Mouse (Mus musculus): ENCODE results near the gene Grtp1. TPM values are rescaled to one million over a fixed set of nuclear protein-coding genes. Genes with fewer than 3 reads are reported as not detected.

The Grtp1 gene
- polyA plus RNA-seq, 1 experiment: 1.6 TPM

DNA sequence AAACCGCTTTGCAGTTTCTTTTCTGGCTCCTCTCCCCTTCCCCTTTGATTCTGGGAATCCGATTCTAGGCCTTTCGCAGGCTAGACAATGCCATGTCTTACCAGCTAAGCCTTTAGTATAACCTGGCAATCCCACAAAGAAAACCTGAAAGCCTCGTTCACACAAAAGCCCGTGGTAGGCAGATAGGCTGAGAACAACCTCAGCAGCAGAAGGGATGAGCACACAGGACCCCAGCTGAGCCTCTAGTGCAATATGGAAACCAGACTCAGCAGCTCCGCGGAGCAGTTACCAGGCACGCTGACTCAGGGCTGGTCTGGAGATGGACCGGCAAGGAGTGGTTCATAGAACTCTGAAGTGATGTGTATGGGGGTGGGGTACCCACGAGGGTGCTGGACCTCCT, 5.6 kb downstream of the Grtp1 start:
- no peak overlapping the region for H3K27ac ChIP-seq (ENCODE audit: control insufficient read depth, insufficient read depth, low read depth, low read length)

DNA sequence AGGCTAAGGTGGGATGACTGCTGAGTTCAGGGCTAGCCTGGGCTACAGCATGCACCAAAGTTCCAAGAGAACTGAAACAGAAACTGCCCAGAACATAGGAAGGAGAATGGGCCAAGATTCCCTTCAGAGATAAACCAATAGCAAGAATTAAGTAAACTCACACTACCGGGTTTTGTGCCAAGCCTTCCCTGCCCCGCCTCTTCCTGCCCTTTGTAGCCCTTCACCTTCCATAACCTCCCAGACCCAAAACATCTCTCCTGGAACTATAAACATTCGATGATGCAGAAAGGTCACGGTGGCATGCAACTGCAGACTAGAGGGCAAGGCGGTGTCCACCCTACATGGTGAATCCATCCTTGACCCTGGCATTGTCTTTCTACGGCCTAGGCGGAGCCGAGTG, 10.2 kb downstream of the Grtp1 start:
- TF ChIP-seq CTCF (IDR thresholded peaks at IDR 0.05; ENCODE audit: control insufficient read depth, insufficient read depth, insufficient replicate concordance, low read depth, low read length) (no peak), POLR2A (IDR thresholded peaks at IDR 0.05; ENCODE audit: control insufficient read depth, low read depth, low read length) (no peak)
- peak overlapping the region; percentile 63 for H3K4me3 ChIP-seq (ENCODE audit: control insufficient read depth, low read depth, low read length)

More for the DNA sequence above, 5.6 kb downstream of the Grtp1 start:
- Histone ChIP-seq H3K4me1 (ENCODE audit: control insufficient read depth, insufficient read depth, low read length) (peaks cover 9% of the 10 kb centered on the region), H3K4me3 (ENCODE audit: control insufficient read depth, low read depth, low read length) (no peak overlapping the region), H3K27me3 (ENCODE audit: control insufficient read depth, insufficient read depth, low read length) (no peaks in the 10 kb centered on the region), H3K36me3 (ENCODE audit: control insufficient read depth, insufficient read depth, low read length) (no peaks in the 10 kb centered on the region; the same call in none of the 2 replicates)
- TF ChIP-seq CTCF (IDR thresholded peaks at IDR 0.05; ENCODE audit: control insufficient read depth, insufficient read depth, insufficient replicate concordance, low read depth, low read length) (no peak), POLR2A (IDR thresholded peaks at IDR 0.05; ENCODE audit: control insufficient read depth, low read depth, low read length) (no peak)

DNA sequence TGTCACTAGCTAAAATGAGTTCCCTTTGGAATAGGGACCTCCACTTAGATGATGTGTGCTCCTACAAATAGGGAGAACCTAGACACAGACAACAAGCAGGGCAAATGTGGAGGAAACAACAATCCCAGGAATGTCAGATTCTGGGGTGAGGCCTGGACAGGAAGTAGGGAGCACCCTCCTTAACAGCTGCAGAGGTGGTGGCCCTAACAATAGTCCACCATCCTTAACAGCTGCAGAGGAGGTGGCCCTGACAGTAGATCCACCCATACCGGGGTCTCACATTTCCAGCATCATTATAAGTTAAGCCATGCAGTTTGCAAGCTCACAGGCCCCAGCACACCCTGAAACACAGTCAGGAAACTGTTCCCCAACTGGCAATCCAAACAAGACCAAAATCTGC, 11.6 kb downstream of the Grtp1 start:
- no peak overlapping the region for H3K4me3 ChIP-seq (ENCODE audit: control insufficient read depth, low read depth, low read length)
- H3K27me3 ChIP-seq (ENCODE audit: control insufficient read depth, insufficient read depth, low read length): no peaks in the 10 kb centered on the region
- no peaks in the 10 kb centered on the region; the same call in none of the 2 replicates for H3K36me3 ChIP-seq (ENCODE audit: control insufficient read depth, insufficient read depth, low read length)
- no peak for TF ChIP-seq POLR2A (IDR thresholded peaks at IDR 0.05; ENCODE audit: control insufficient read depth, low read depth, low read length)
- TF ChIP-seq CTCF (IDR thresholded peaks at IDR 0.05; ENCODE audit: control insufficient read depth, insufficient read depth, insufficient replicate concordance, low read depth, low read length): no peak
- H3K4me1 ChIP-seq (ENCODE audit: control insufficient read depth, insufficient read depth, low read length): peaks cover 9% of the 10 kb centered on the region
- no peak overlapping the region for H3K27ac ChIP-seq (ENCODE audit: control insufficient read depth, insufficient read depth, low read depth, low read length)

More for the DNA sequence above, 10.2 kb downstream of the Grtp1 start:
- H3K27ac ChIP-seq (ENCODE audit: control insufficient read depth, insufficient read depth, low read depth, low read length): no peak overlapping the region
- peaks cover 4% of the 10 kb centered on the region for H3K4me1 ChIP-seq (ENCODE audit: control insufficient read depth, insufficient read depth, low read length)
- no peaks in the 10 kb centered on the region for H3K27me3 ChIP-seq (ENCODE audit: control insufficient read depth, insufficient read depth, low read length)
- H3K36me3 ChIP-seq (ENCODE audit: control insufficient read depth, insufficient read depth, low read length): no peaks in the 10 kb centered on the region; the same call in none of the 2 replicates

DNA sequence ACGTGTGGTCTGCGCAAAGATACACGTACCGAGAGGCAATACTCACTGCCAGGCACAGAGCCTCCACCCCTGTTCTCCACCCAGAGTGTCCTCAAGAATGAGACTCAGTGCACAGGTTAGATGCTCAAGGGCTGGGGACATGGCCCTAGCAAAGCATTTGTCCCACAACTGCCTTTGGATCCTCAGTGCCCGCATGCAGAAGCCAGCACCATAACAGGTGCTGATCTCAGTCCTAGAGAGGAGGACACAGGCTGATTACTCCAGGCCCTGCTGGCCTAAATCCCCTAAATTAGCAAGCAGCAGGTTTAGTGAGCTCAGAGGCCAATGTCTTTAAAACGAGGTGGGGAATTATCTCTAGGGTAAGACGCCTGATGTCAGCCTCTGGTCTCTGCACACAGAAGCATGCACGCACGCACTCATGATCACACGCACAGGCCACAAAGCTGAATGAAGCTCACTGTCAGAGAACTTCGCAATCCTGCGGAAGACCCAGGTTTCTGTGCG, 12.3 kb downstream of the Grtp1 start:
- no peaks in the 10 kb centered on the region for H3K27me3 ChIP-seq (ENCODE audit: control insufficient read depth, insufficient read depth, low read length)
- H3K36me3 ChIP-seq (ENCODE audit: control insufficient read depth, insufficient read depth, low read length): no peaks in the 10 kb centered on the region; the same call in none of the 2 replicates
- H3K27ac ChIP-seq (ENCODE audit: control insufficient read depth, insufficient read depth, low read depth, low read length): no peak overlapping the region
- no peak overlapping the region for H3K4me3 ChIP-seq (ENCODE audit: control insufficient read depth, low read depth, low read length)
- TF ChIP-seq POLR2A (IDR thresholded peaks at IDR 0.05; ENCODE audit: control insufficient read depth, low read depth, low read length): no peak
- TF ChIP-seq CTCF (IDR thresholded peaks at IDR 0.05; ENCODE audit: control insufficient read depth, insufficient read depth, insufficient replicate concordance, low read depth, low read length): no peak
- H3K4me1 ChIP-seq (ENCODE audit: control insufficient read depth, insufficient read depth, low read length): peaks cover 9% of the 10 kb centered on the region

DNA sequence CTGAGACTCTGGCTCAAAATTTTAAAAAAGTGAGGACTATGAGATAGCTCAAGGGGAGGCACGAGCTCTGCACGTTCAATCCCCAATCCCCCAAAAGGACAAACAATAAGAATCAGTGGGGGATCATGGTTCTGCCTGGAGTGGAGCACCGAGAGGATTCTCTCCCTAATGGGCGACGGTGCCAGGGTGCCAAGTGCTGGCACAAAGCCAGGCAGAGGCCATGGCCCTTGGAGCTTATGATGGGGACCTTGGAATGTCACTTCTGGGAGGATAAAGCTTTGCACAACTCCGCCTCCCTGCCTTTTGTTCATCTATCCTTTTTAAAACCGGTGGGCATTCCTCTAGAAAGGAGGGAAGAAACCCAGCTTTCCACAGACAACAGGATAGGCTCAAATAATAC, 12.8 kb downstream of the Grtp1 start:
- TF ChIP-seq POLR2A (IDR thresholded peaks at IDR 0.05; ENCODE audit: control insufficient read depth, low read depth, low read length) (no peak), CTCF (IDR thresholded peaks at IDR 0.05; ENCODE audit: control insufficient read depth, insufficient read depth, insufficient replicate concordance, low read depth, low read length) (no peak)
- Histone ChIP-seq H3K27ac (ENCODE audit: control insufficient read depth, insufficient read depth, low read depth, low read length) (no peak overlapping the region), H3K36me3 (ENCODE audit: control insufficient read depth, insufficient read depth, low read length) (no peaks in the 10 kb centered on the region; the same call in none of the 2 replicates), H3K27me3 (ENCODE audit: control insufficient read depth, insufficient read depth, low read length) (no peaks in the 10 kb centered on the region), H3K4me1 (ENCODE audit: control insufficient read depth, insufficient read depth, low read length) (peaks cover 7% of the 10 kb centered on the region), H3K4me3 (ENCODE audit: control insufficient read depth, low read depth, low read length) (no peak overlapping the region)

DNA sequence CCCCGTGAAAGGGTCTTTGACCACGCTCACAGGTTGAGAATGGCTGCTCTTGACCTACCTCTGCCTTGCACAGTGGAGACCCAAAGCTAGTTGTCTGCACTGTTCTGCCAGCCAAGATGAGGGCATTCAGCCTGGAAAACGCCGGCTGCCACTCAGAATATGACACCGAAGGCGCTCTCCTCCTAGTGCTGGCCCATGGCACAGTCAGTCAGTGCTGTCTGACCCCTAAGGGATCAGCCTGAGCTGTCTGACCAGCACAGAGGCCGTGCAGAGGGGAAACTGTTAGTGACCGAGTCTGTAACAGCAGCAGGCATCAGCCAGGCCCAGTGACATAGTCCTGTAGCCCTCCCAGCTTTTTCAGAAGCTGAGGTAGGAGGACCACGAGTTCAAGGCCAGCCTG, 13.2 kb downstream of the Grtp1 start:
- no peak overlapping the region for H3K4me3 ChIP-seq (ENCODE audit: control insufficient read depth, low read depth, low read length)
- H3K27ac ChIP-seq (ENCODE audit: control insufficient read depth, insufficient read depth, low read depth, low read length): no peak overlapping the region
- H3K27me3 ChIP-seq (ENCODE audit: control insufficient read depth, insufficient read depth, low read length): no peaks in the 10 kb centered on the region
- TF ChIP-seq POLR2A (IDR thresholded peaks at IDR 0.05; ENCODE audit: control insufficient read depth, low read depth, low read length): no peak
- TF ChIP-seq CTCF (IDR thresholded peaks at IDR 0.05; ENCODE audit: control insufficient read depth, insufficient read depth, insufficient replicate concordance, low read depth, low read length): no peak
- peaks cover 6% of the 10 kb centered on the region for H3K4me1 ChIP-seq (ENCODE audit: control insufficient read depth, insufficient read depth, low read length)
- H3K36me3 ChIP-seq (ENCODE audit: control insufficient read depth, insufficient read depth, low read length): no peaks in the 10 kb centered on the region; the same call in none of the 2 replicates

DNA sequence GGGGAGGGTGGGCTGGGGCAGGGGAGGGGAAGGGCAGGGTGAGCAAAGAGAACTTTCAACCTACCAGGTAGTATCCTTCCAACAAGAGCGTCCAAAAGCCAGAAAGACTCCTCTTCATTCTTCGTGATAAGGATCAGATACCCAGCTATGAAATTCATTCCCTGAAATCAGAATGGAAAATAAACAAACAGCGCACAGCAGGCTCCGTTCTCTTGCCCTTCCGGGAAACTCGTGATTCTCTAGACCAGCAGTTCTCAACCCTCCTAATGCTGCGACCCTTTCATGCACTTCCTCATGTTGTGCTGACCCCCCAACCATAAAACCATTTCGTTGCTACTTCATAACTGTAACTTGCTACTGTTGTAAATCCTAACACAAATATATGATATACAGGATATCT, 13.6 kb downstream of the Grtp1 start:
- no peaks in the 10 kb centered on the region; the same call in none of the 2 replicates for H3K36me3 ChIP-seq (ENCODE audit: control insufficient read depth, insufficient read depth, low read length)
- H3K27me3 ChIP-seq (ENCODE audit: control insufficient read depth, insufficient read depth, low read length): no peaks in the 10 kb centered on the region
- H3K27ac ChIP-seq (ENCODE audit: control insufficient read depth, insufficient read depth, low read depth, low read length): no peak overlapping the region
- no peak overlapping the region for H3K4me3 ChIP-seq (ENCODE audit: control insufficient read depth, low read depth, low read length)
- TF ChIP-seq POLR2A (IDR thresholded peaks at IDR 0.05; ENCODE audit: control insufficient read depth, low read depth, low read length): no peak
- peaks cover 6% of the 10 kb centered on the region for H3K4me1 ChIP-seq (ENCODE audit: control insufficient read depth, insufficient read depth, low read length)

DNA sequence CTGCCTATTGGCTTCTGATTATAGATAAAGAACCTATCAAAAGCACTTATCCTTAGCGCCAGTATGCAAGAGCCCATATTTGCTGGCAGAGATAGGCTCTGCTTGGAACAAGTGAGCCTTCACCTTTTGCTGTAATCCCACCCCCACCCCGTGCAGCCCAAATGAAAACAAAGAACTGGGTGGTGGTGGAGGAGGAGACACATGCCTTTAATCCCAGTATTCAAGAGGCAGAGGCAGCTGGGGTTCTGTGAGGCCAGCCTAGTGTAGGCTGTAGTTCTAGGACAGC, 18.8 kb downstream of the Grtp1 start:
- Histone ChIP-seq H3K4me3 (ENCODE audit: control insufficient read depth, low read depth, low read length) (no peak overlapping the region), H3K27ac (ENCODE audit: control insufficient read depth, insufficient read depth, low read depth, low read length) (no peak overlapping the region), H3K4me1 (ENCODE audit: control insufficient read depth, insufficient read depth, low read length) (peaks cover 4% of the 10 kb centered on the region), H3K36me3 (ENCODE audit: control insufficient read depth, insufficient read depth, low read length) (no peaks in the 10 kb centered on the region), H3K27me3 (ENCODE audit: control insufficient read depth, insufficient read depth, low read length) (no peaks in the 10 kb centered on the region)
- no peak for TF ChIP-seq POLR2A (IDR thresholded peaks at IDR 0.05; ENCODE audit: control insufficient read depth, low read depth, low read length)
- TF ChIP-seq CTCF (IDR thresholded peaks at IDR 0.05; ENCODE audit: control insufficient read depth, insufficient read depth, insufficient replicate concordance, low read depth, low read length): no peak

All from testis, adult 2 months (tissue).